Mouse (Mus musculus) lung, adult 18-20 months (tissue): Measurements from ENCODE around the gene Ggta1.
A peak's percentile ranks its signal among the peaks of the same experiment; 100 is the strongest.

ENCODE experiments used
- DNase-seq, 2 experiments: peaks; one replicate each; pipeline ENCODE4 v3.0.0; 2022; ENCODE audit warnings: mixed read lengths in 2 of 2

Gene Ggta1

GRCm38 (mm10) chr2:35398184-35398828 lies 64.7 kb downstream of the Ggta1 start:
- DNase-seq: no peak

GRCm38 (mm10) chr2:35397590-35398173 lies 65.3 kb downstream of the Ggta1 start:
- peak; percentile 52 to 68 for DNase-seq

GRCm38 (mm10) chr2:35397096-35397495 lies 65.9 kb downstream of the Ggta1 start, which contains the start of gene 4930402F06Rik:
TSS of gene 4930402F06Rik (minus strand) at chr2:35397175.
- DNase-seq: no peak

DNA sequence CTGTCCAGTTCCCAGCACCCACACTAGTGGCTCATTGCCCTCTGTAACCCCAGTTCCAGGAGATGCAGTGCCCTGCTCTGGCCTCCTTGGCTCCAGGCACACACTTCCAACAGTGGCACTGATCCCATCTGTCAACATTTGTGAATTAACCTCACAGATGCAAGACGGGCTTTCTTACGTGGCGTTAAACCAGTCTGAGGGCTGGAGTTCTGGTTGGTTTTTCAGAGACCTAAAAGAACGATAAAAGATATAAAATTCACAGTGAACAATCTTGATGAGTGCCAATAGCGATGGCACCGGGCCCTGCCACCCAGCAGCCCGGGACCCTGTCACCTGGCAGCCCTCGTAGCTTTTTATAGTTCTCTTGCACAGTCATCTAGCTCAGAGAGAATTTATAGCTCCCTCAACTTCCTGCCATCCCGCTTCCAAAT lies 77.6 kb downstream of the Ggta1 start:
- DNase-seq: no peak

- DNase-seq: no peak
These were observed 83.7 kb downstream of the Ggta1 start for GRCm38 (mm10) chr2:35379306-35379705.

GRCm38 (mm10) chr2:35377600-35377999 lies 85.4 kb downstream of the Ggta1 start:
- DNase-seq: no peak

DNA sequence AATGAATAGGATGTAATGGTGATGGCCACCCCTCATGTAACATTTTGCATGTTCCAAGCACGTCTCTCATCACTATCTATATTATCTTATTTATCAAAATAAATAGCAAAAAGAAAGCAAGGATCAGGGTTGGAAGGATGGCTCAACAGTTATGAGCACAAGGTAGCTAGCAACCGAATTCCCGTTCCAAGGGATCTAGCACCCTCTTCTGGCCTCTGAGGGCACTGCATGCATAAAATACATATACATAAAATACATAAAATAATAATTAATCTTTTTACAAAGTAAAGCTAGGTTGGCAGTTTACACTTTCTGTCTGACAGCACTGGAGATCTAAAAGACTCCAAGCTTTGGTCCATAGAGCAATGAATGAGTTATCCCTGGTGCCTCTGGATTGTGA lies 90.0 kb downstream of the Ggta1 start:
- peak; percentile 9 to 10 for DNase-seq

- DNase-seq: no peak
These were observed 92.3 kb downstream of the Ggta1 start for GRCm38 (mm10) chr2:35370686-35371085.

- no peak for DNase-seq
These were observed 95.4 kb downstream of the Ggta1 start, which contains the start of gene 4930568D16Rik for GRCm38 (mm10) chr2:35367629-35368028. TSS of gene 4930568D16Rik (minus strand) at chr2:35367729.
